Mouse (Mus musculus): ENCODE data around the gene Mlh1. TPM values are rescaled to one million over a fixed set of nuclear protein-coding genes. Genes with fewer than 3 reads are reported as not detected.

The Mlh1 gene
- polyA plus RNA-seq, 1 experiment, result 11.4 TPM

DNA sequence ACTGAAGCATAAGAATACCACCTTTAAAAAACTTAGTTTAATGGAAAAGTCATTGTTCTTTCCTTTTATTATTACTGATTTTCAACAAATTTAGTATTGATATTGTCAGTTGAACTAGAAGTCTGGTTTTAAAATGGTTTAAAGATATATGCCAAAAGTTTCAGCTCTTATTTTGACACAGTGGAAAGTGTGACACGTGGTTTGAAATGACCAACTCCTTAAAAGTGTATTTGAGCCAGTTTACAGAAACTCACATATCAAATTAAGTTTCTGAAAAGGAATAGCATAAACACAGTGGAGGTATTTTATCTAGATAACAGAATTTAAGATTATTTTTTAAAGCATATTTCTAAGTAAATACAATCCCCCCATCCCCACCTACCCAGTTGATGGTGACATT lies 2.4 kb upstream of the Mlh1 start:
- Histone ChIP-seq H3K27me3 (ENCODE audit: control insufficient read depth, insufficient read depth, insufficient read length) (no peaks in the 10 kb centered on the region), H3K36me3 (ENCODE audit: control insufficient read depth, insufficient read depth) (peaks cover 22% of the 10 kb centered on the region), H3K4me3 (peak overlapping the region; percentile 93), H3ac (ENCODE audit: control insufficient read depth, insufficient read length) (no peak overlapping the region), H3K4me2 (ENCODE audit: low read depth) (peak overlapping the region; percentile 90), H3K79me2 (ENCODE audit: control insufficient read depth, insufficient read depth) (peaks cover 68% of the 10 kb centered on the region)
- TF ChIP-seq CEBPB (IDR thresholded peaks at IDR 0.05; ENCODE audit: insufficient read depth, poor library complexity, severe bottlenecking) (no peak), POLR2A (IDR thresholded peaks at IDR 0.05; ENCODE audit: insufficient read length, low read depth) (no peak), SRF (IDR thresholded peaks at IDR 0.05; ENCODE audit: control insufficient read depth, insufficient read length, low read depth) (no peak), TCF12 (IDR thresholded peaks at IDR 0.05; ENCODE audit: insufficient read depth, poor library complexity, severe bottlenecking) (no peak), TCF3 (IDR thresholded peaks at IDR 0.05; ENCODE audit: insufficient read length, low read depth) (no peak), MYOD1 (IDR thresholded peaks at IDR 0.05; ENCODE audit: control insufficient read depth in 1 of 3, insufficient read length in 2 of 3, low read depth in 2 of 3) (no peak), E2F4 (IDR thresholded peaks at IDR 0.05; ENCODE audit: insufficient read depth) (no peak), POLR2AphosphoS2 (IDR thresholded peaks at IDR 0.05; ENCODE audit: insufficient read length, low read depth) (no peak), MYOG (IDR thresholded peaks at IDR 0.05; ENCODE audit: control insufficient read depth in 1 of 3, insufficient read depth in 1 of 3, insufficient read length in 2 of 3, low read depth in 2 of 3) (no peak), REST (IDR thresholded peaks at IDR 0.05; ENCODE audit: insufficient read depth, insufficient read length) (no peak), MAX (IDR thresholded peaks at IDR 0.05; ENCODE audit: low read depth) (no peak), USF1 (IDR thresholded peaks at IDR 0.05; ENCODE audit: low read depth) (no peak)

DNA sequence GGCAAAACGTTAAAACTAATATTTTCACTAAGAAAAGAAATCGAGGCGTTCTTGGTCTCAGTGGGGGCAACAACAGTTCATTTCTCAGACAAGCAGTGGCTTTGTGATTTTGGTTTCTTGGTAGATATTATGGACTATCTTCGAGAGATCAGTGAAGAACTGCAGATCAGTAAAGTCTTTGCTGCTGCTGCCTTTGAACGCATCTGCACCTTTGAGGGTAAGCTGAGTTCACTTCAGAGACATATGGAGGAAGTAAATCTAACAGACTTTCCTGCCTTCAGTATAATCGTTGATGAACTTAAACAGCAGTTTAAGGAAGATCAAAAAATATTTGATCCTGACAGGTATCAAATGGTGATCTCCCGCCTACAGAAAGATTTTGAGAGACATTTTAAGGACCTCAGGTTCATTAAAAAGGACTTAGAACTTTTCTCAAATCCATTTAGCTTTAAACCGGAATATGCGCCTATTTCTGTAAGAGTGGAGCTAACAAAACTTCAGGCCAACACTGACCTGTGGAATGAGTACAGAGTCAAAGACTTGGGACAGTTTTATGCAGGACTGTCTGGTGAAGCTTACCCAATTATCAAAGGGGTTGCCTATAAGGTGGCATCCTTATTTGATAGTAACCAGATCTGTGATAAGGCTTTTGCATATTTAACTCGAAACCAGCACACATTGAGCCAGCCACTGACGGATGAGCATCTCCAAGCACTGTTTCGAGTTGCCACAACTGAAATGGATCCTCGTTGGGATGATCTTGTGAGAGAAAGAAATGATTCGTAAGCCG lies 1.6 kb upstream of the Mlh1 start:
- no peak for TF ChIP-seq TCF12 (IDR thresholded peaks at IDR 0.05; ENCODE audit: insufficient read depth, poor library complexity, severe bottlenecking)
- TF ChIP-seq E2F4 (IDR thresholded peaks at IDR 0.05; ENCODE audit: insufficient read depth), result no peak
- TF ChIP-seq CEBPB (IDR thresholded peaks at IDR 0.05; ENCODE audit: insufficient read depth, poor library complexity, severe bottlenecking), result no peak
- no peak for TF ChIP-seq POLR2A (IDR thresholded peaks at IDR 0.05; ENCODE audit: insufficient read length, low read depth)
- TF ChIP-seq SRF (IDR thresholded peaks at IDR 0.05; ENCODE audit: control insufficient read depth, insufficient read length, low read depth), result no peak
- TF ChIP-seq MYOD1 (IDR thresholded peaks at IDR 0.05; ENCODE audit: control insufficient read depth in 1 of 3, insufficient read length in 2 of 3, low read depth in 2 of 3), result no peak
- no peak for TF ChIP-seq TCF3 (IDR thresholded peaks at IDR 0.05; ENCODE audit: insufficient read length, low read depth)
- no peak for TF ChIP-seq USF1 (IDR thresholded peaks at IDR 0.05; ENCODE audit: low read depth)
- TF ChIP-seq POLR2AphosphoS2 (IDR thresholded peaks at IDR 0.05; ENCODE audit: insufficient read length, low read depth), result no peak
- H3ac ChIP-seq (ENCODE audit: control insufficient read depth, insufficient read length), result peak overlapping the region; percentile 84
- peaks cover 68% of the 10 kb centered on the region for H3K79me2 ChIP-seq (ENCODE audit: control insufficient read depth, insufficient read depth)

DNA sequence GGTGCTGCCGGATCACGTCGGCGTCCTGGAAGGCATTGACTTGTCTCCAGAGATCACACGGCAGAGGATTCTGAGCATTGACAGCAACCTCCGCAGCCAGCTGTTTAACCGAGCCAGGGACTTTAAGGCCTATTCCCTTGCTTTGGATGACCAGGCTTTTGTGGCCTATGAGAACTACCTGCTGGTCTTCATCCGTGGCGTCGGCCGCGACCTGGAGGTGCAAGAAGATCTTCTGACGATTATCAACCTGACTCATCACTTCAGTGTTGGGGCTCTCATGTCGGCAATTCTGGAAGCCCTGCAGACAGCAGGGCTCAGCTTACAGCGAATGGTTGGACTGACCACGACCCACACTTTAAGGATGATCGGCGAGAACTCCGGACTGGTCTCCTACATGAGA lies 765 bp upstream of the Mlh1 start:
- TF ChIP-seq MYOG (IDR thresholded peaks at IDR 0.05; ENCODE audit: control insufficient read depth in 1 of 3, insufficient read depth in 1 of 3, insufficient read length in 2 of 3, low read depth in 2 of 3) (no peak), E2F4 (IDR thresholded peaks at IDR 0.05; ENCODE audit: insufficient read depth) (no peak), MYOD1 (IDR thresholded peaks at IDR 0.05; ENCODE audit: control insufficient read depth in 1 of 3, insufficient read length in 2 of 3, low read depth in 2 of 3) (no peak), POLR2A (IDR thresholded peaks at IDR 0.05; ENCODE audit: insufficient read length, low read depth) (no peak), CEBPB (IDR thresholded peaks at IDR 0.05; ENCODE audit: insufficient read depth, poor library complexity, severe bottlenecking) (no peak), USF1 (IDR thresholded peaks at IDR 0.05; ENCODE audit: low read depth) (no peak), SRF (IDR thresholded peaks at IDR 0.05; ENCODE audit: control insufficient read depth, insufficient read length, low read depth) (no peak), POLR2AphosphoS2 (IDR thresholded peaks at IDR 0.05; ENCODE audit: insufficient read length, low read depth) (no peak), REST (IDR thresholded peaks at IDR 0.05; ENCODE audit: insufficient read depth, insufficient read length) (no peak), TCF12 (IDR thresholded peaks at IDR 0.05; ENCODE audit: insufficient read depth, poor library complexity, severe bottlenecking) (no peak), TCF3 (IDR thresholded peaks at IDR 0.05; ENCODE audit: insufficient read length, low read depth) (no peak), MAX (IDR thresholded peaks at IDR 0.05; ENCODE audit: low read depth) (no peak)
- H3K4me2 ChIP-seq (ENCODE audit: low read depth), result peak overlapping the region; percentile 90
- H3ac ChIP-seq (ENCODE audit: control insufficient read depth, insufficient read length), result peak overlapping the region; percentile 84
- H3K79me2 ChIP-seq (ENCODE audit: control insufficient read depth, insufficient read depth), result peaks cover 67% of the 10 kb centered on the region
- peak overlapping the region; percentile 93 for H3K4me3 ChIP-seq
- no peaks in the 10 kb centered on the region for H3K27me3 ChIP-seq (ENCODE audit: control insufficient read depth, insufficient read depth, insufficient read length)
- peaks cover 10% of the 10 kb centered on the region for H3K36me3 ChIP-seq (ENCODE audit: control insufficient read depth, insufficient read depth)

More for the DNA sequence above, 1.6 kb upstream of the Mlh1 start:
- H3K4me2 ChIP-seq (ENCODE audit: low read depth), result peak overlapping the region; percentile 90
- H3K27me3 ChIP-seq (ENCODE audit: control insufficient read depth, insufficient read depth, insufficient read length), result no peaks in the 10 kb centered on the region
- H3K36me3 ChIP-seq (ENCODE audit: control insufficient read depth, insufficient read depth), result peaks cover 14% of the 10 kb centered on the region
- peak overlapping the region; percentile 93 for H3K4me3 ChIP-seq

DNA sequence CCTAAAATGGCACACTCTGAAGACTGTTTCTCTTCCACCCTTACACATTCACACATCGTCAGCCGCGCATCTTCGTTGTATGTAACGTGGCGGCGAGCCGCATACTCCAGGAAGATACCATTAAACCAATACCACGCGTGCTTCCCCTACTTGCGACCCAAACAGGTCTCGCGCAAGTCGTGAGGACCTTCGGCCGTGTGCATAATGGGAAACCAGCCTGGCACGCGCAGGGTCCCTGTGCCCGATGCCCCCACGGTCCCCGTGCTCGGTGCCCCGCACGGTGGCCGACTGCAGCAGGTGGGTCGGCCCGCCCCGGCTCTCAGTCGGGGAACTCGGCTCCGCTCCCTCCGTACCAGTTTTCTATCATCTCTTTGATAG lies 546 bp downstream of the Mlh1 start:
- Histone ChIP-seq H3K4me2 (ENCODE audit: low read depth) (peak overlapping the region; percentile 79), H3K79me2 (ENCODE audit: control insufficient read depth, insufficient read depth) (peaks cover 54% of the 10 kb centered on the region), H3K36me3 (ENCODE audit: control insufficient read depth, insufficient read depth) (peaks cover 5% of the 10 kb centered on the region), H3ac (ENCODE audit: control insufficient read depth, insufficient read length) (peak overlapping the region; percentile 84), H3K4me3 (peak overlapping the region; percentile 93), H3K27me3 (ENCODE audit: control insufficient read depth, insufficient read depth, insufficient read length) (no peaks in the 10 kb centered on the region)
- TF ChIP-seq MYOG (IDR thresholded peaks at IDR 0.05; ENCODE audit: control insufficient read depth in 1 of 3, insufficient read depth in 1 of 3, insufficient read length in 2 of 3, low read depth in 2 of 3) (no peak), MYOD1 (IDR thresholded peaks at IDR 0.05; ENCODE audit: control insufficient read depth in 1 of 3, insufficient read length in 2 of 3, low read depth in 2 of 3) (peak in 1 of 3 experiments; percentile 46)
